In the genomic region with DNA sequence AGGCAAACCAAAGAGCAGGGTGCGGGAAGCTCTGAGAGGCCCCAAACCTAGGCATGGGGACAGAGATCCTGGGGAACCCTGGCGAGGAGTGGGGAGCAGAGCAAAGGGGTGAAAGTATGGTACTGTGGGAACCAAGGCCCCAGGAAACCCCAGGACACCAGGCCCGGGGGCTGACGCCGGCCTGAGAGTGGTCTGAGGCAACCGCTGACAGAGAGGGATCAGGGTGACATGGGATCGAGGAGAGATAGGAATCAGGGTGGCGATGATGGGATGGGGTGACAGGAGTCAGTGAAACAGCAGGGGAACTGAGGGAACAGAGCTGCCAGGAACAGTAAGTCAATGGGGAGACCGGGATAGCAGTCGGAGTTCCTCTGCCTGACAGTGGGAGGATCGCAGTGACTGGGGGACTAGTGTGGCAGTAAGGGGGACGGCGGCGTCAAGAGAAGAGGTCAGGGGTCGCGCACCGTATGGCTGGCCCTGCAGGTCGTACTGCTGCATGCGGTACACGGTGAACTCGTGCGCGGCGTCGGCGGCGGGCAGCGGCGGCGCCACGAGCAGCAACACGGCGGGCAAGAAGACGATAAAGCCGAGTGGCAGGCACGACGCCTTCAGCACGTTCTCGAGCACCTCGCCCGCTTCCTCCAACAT, we compare ENCODE assay signal across 8 mouse cellular contexts. TPM values are rescaled to one million over a fixed set of nuclear protein-coding genes. Genes with fewer than 3 reads are reported as not detected.
DNase-seq lines count a peak whose midpoint lies in the region; ATAC-seq and TF ChIP-seq lines count a peak whose summit lies in the region.

No protein-coding gene starts in this region.

- peaks cover 5% of the 10 kb centered on the region; the same call in 1 of the 2 replicates for H3K36me3 ChIP-seq in lung, postnatal 0 days (ENCODE audit: insufficient read depth, low read length)
- peaks cover 21% of the 10 kb centered on the region for H3K36me3 ChIP-seq in hindbrain, embryonic 14.5 days (replicated peaks; ENCODE audit: control insufficient read depth, insufficient read depth)
- H3K36me3 ChIP-seq in midbrain, embryonic 15.5 days (replicated peaks), result peaks cover 11% of the 10 kb centered on the region; the same call in 1 of the 2 replicates

- no peaks in the 10 kb centered on the region for H3K9me3 ChIP-seq in lung, postnatal 0 days (ENCODE audit: low read length)
- H3K9me3 ChIP-seq in hindbrain, embryonic 14.5 days (ENCODE audit: control insufficient read depth, low read length), result no peaks in the 10 kb centered on the region
- no peaks in the 10 kb centered on the region for H3K9me3 ChIP-seq in midbrain, embryonic 15.5 days

- no peaks in the 10 kb centered on the region for H3K27me3 ChIP-seq in lung, postnatal 0 days (replicated peaks; ENCODE audit: insufficient read depth, low read length)
- no peaks in the 10 kb centered on the region for H3K27me3 ChIP-seq in hindbrain, embryonic 14.5 days (ENCODE audit: control insufficient read depth, insufficient read depth, low read length)
- no peaks in the 10 kb centered on the region for H3K27me3 ChIP-seq in midbrain, embryonic 15.5 days (replicated peaks)

- peak; percentile 11 for ATAC-seq in lung, postnatal 0 days
- ATAC-seq in hindbrain, embryonic 14.5 days (ENCODE audit: low FRiP score), result peak; percentile 16
- ATAC-seq in midbrain, embryonic 15.5 days (replicated peaks), result peak; percentile 40

- TF ChIP-seq CTCF in lung, postnatal 0 days (IDR thresholded peaks at IDR 0.05), result no peak

- intact Hi-C loops in left cerebral cortex, postnatal 36 days (cut with DNase I), result loop anchor here (1.0 kb wide), 1 partner anchor 50 kb away; the partner anchor contains the start of gene Gna11

- peak overlapping the region; percentile 86 for H3K4me2 ChIP-seq in lung, postnatal 0 days (replicated peaks; ENCODE audit: low read depth, low read length)
- H3K4me2 ChIP-seq in hindbrain, embryonic 14.5 days (replicated peaks), result peak overlapping the region; percentile 86
- peak overlapping the region; percentile 84 for H3K4me2 ChIP-seq in midbrain, embryonic 15.5 days

- H3K9ac ChIP-seq in lung, postnatal 0 days (replicated peaks; ENCODE audit: low read depth), result peak overlapping the region; percentile 80
- peak overlapping the region; percentile 75 for H3K9ac ChIP-seq in hindbrain, embryonic 14.5 days
- peak overlapping the region; percentile 71 for H3K9ac ChIP-seq in midbrain, embryonic 15.5 days

- peak overlapping the region; percentile 66; the same call in 1 of the 2 replicates for H3K27ac ChIP-seq in lung, postnatal 0 days (ENCODE audit: low read length)
- H3K27ac ChIP-seq in hindbrain, embryonic 14.5 days, result peak overlapping the region; percentile 3
- peak overlapping the region; percentile 80 for H3K27ac ChIP-seq in midbrain, embryonic 15.5 days

- DNase-seq in cerebellum, adult 9-11 months, result peak; percentile 82
- DNase-seq in cerebellum, adult 11 months, result no peak
- peak; percentile 55 for DNase-seq in lung, postnatal 0 days (ENCODE audit: low spot score)
- no peak for DNase-seq in lung, postnatal 10 days
- no peak for DNase-seq in hindbrain, embryonic 14.5 days (ENCODE audit: low spot score)
- DNase-seq in urinary bladder, postnatal 10 days (ENCODE audit: low spot score), result no peak
- DNase-seq in left cerebral cortex, postnatal 36 days (ENCODE audit: low spot score in 2 of 2), result no peak

- 1% methylated on average over 37 of the region's 41 CpGs for WGBS in lung, postnatal 0 days
- WGBS in hindbrain, embryonic 14.5 days, result 3% methylated on average over 38 of the region's 41 CpGs
- WGBS in midbrain, embryonic 15.5 days, result 2% methylated on average over 41 of the region's 41 CpGs

- peaks cover 13% of the 10 kb centered on the region; the same call in 1 of the 2 replicates for H3K4me1 ChIP-seq in lung, postnatal 0 days (ENCODE audit: insufficient read depth, low read depth, low read length)
- peaks cover 16% of the 10 kb centered on the region for H3K4me1 ChIP-seq in hindbrain, embryonic 14.5 days (replicated peaks; ENCODE audit: control insufficient read depth, insufficient read depth, low read length)
- H3K4me1 ChIP-seq in midbrain, embryonic 15.5 days, result peaks cover 31% of the 10 kb centered on the region

- H3K4me3 ChIP-seq in lung, postnatal 0 days (ENCODE audit: low read depth, low read length), result peak overlapping the region; percentile 74
- H3K4me3 ChIP-seq in hindbrain, embryonic 14.5 days (replicated peaks; ENCODE audit: low read length), result peak overlapping the region; percentile 81
- H3K4me3 ChIP-seq in midbrain, embryonic 15.5 days, result peak overlapping the region; percentile 83

- no peak for TF ChIP-seq EP300 in lung, postnatal 0 days (IDR thresholded peaks at IDR 0.05)

RNA-seq across cellular contexts. Expression of gene Ncln, which starts 0.5 kb away (rescaled TPM):
- 40.7 and 46.7 TPM in 2 replicates for polyA plus RNA-seq in lung, postnatal 0 days (2015; fragmentation: Nextera tagmentation; extraction: Ambion mirVana)
- 53.8 and 59.0 TPM in 2 replicates for polyA plus RNA-seq in hindbrain, embryonic 14.5 days (2014; fragmentation: Nextera tagmentation; extraction: Ambion mirVana)
- polyA plus RNA-seq in midbrain, embryonic 15.5 days (2015; fragmentation: Nextera tagmentation; extraction: Ambion mirVana), result 69.7 and 73.8 TPM in 2 replicates
- 10 to 100 TPM; 74.9 to 88.8 TPM for total RNA-seq in left cerebral cortex, postnatal 36 days (2021)

RNA-seq across cellular contexts. Expression of gene S1pr4, which starts 4.2 kb away (rescaled TPM):
- polyA plus RNA-seq in lung, postnatal 0 days (2015; fragmentation: Nextera tagmentation; extraction: Ambion mirVana), result 19.0 and 19.3 TPM in 2 replicates
- 0.70 and 0.81 TPM in 2 replicates for polyA plus RNA-seq in hindbrain, embryonic 14.5 days (2014; fragmentation: Nextera tagmentation; extraction: Ambion mirVana)
- 0.71 and 1.2 TPM in 2 replicates for polyA plus RNA-seq in midbrain, embryonic 15.5 days (2015; fragmentation: Nextera tagmentation; extraction: Ambion mirVana)
- total RNA-seq in left cerebral cortex, postnatal 36 days (2021), result under 1 TPM; 0.43 to 0.52 TPM

RNA-seq across cellular contexts. Expression of gene Celf5, which starts 13.2 kb away (rescaled TPM):
- 0.08 and 0.11 TPM in 2 replicates for polyA plus RNA-seq in lung, postnatal 0 days (2015; fragmentation: Nextera tagmentation; extraction: Ambion mirVana)
- 46.6 and 55.9 TPM in 2 replicates for polyA plus RNA-seq in hindbrain, embryonic 14.5 days (2014; fragmentation: Nextera tagmentation; extraction: Ambion mirVana)
- 106 and 109 TPM in 2 replicates for polyA plus RNA-seq in midbrain, embryonic 15.5 days (2015; fragmentation: Nextera tagmentation; extraction: Ambion mirVana)
- 100 to 1,000 TPM; 256 to 303 TPM for total RNA-seq in left cerebral cortex, postnatal 36 days (2021)

RNA-seq across cellular contexts. Expression of gene Gna15, which starts 28.3 kb away (rescaled TPM):
- polyA plus RNA-seq in lung, postnatal 0 days (2015; fragmentation: Nextera tagmentation; extraction: Ambion mirVana), result 4.2 and 4.6 TPM in 2 replicates
- polyA plus RNA-seq in hindbrain, embryonic 14.5 days (2014; fragmentation: Nextera tagmentation; extraction: Ambion mirVana), result 1.1 and 1.2 TPM in 2 replicates
- 0.96 and 1.1 TPM in 2 replicates for polyA plus RNA-seq in midbrain, embryonic 15.5 days (2015; fragmentation: Nextera tagmentation; extraction: Ambion mirVana)
- 1 to 10 TPM; 2.3 to 3.1 TPM for total RNA-seq in left cerebral cortex, postnatal 36 days (2021)

RNA-seq across cellular contexts. Expression of gene Nfic, which starts 40.3 kb away (rescaled TPM):
- 73.6 and 83.9 TPM in 2 replicates for polyA plus RNA-seq in lung, postnatal 0 days (2015; fragmentation: Nextera tagmentation; extraction: Ambion mirVana)
- polyA plus RNA-seq in hindbrain, embryonic 14.5 days (2014; fragmentation: Nextera tagmentation; extraction: Ambion mirVana), result 17.3 and 25.8 TPM in 2 replicates
- polyA plus RNA-seq in midbrain, embryonic 15.5 days (2015; fragmentation: Nextera tagmentation; extraction: Ambion mirVana), result 18.1 and 22.8 TPM in 2 replicates
- 10 to 100 TPM; 87.9 to 96.9 TPM for total RNA-seq in left cerebral cortex, postnatal 36 days (2021)

Comparison
In these comparisons a context has a peak if more than half of its experiments do, and no peak if none do; other contexts are left out.
1. DNase-seq: peak in cerebellum, adult 9-11 months (single experiment) and lung, postnatal 0 days (single experiment); none in cerebellum, adult 11 months (single experiment), lung, postnatal 10 days (single experiment), hindbrain, embryonic 14.5 days (single experiment), urinary bladder, postnatal 10 days (single experiment) and left cerebral cortex, postnatal 36 days (0 of 2).
2. H3K27ac ChIP-seq: peak in every context shown above with its lines; median percentile 80 in midbrain, embryonic 15.5 days; 66 in lung, postnatal 0 days; 3 in hindbrain, embryonic 14.5 days.
3. RNA of gene Celf5, which starts 13.2 kb away (polyA plus RNA-seq): 106 to 109 TPM in midbrain, embryonic 15.5 days and 46.6 to 55.9 TPM in hindbrain, embryonic 14.5 days; 0.08 to 0.11 TPM in lung, postnatal 0 days; every median in the first group is over 10 times any median in the second.
4. Peak in every context shown above with its lines, with median percentiles within 50 percentile points of each other: ATAC-seq, H3K4me2 ChIP-seq, H3K4me3 ChIP-seq and H3K9ac ChIP-seq.